Mouse (Mus musculus) cerebellum, adult 2 months (tissue): Measurements from ENCODE around the gene Mogat1. TPM values are rescaled to one million over a fixed set of nuclear protein-coding genes. Genes with fewer than 3 reads are reported as not detected.
"Not testable (repeated sequence)": the region's sequence is repeated elsewhere in the genome, so short reads cannot be mapped to it uniquely, and the experiment has no call there.

Source experiments
- DNase-seq, 2 experiments: peaks; one replicate each; pipeline ENCODE4 v3.0.0; 2021
- H3K27ac ChIP-seq: fragments of 200-500 bp; 2 replicates; pipeline ENCODE4 v1.5.1; 2012; ENCODE audit warnings: low read length, control low read depth, inconsistent platforms; ENCODE audit not compliant: insufficient read depth
- H3K27me3 ChIP-seq: fragments of 200-500 bp; 2 replicates; pipeline ENCODE4 v1.6.1; 2012; ENCODE audit warnings: inconsistent platforms, mild to moderate bottlenecking, low read length, moderate library complexity; ENCODE audit not compliant: control insufficient read depth, insufficient read depth
- H3K4me1 ChIP-seq: fragments of 200-500 bp; 2 replicates; pipeline ENCODE4 v1.6.1; 2011; ENCODE audit warnings: low read length; ENCODE audit not compliant: control insufficient read depth, insufficient read depth
- H3K4me3 ChIP-seq: fragments of 200-500 bp; replicated peaks from 2 replicates; pipeline ENCODE3; 2011; ENCODE audit warnings: mild to moderate bottlenecking, low read depth, low read length, control low read depth; ENCODE audit not compliant: insufficient read depth
- CTCF ChIP-seq: fragments of 200-500 bp; IDR thresholded peaks from 2 replicates; pipeline ENCODE4 v1.5.1; 2011; ENCODE audit warnings: low read depth, mild to moderate bottlenecking, control low read depth, low read length, moderate library complexity, borderline replicate concordance; ENCODE audit not compliant: insufficient read depth
- POLR2A ChIP-seq: fragments of 200-500 bp; IDR thresholded peaks from 2 replicates; pipeline ENCODE4 v1.6.1; 2011; ENCODE audit warnings: low read length, control low read depth, borderline replicate concordance; ENCODE audit not compliant: insufficient read depth
- WGBS: fragments of 180-500 bp; shearing (Covaris S2); methylation state at CpG from one replicate; pipeline ENCODE4 v1.1.7; 2018; 5-methylcytosine and 5-hydroxymethylcytosine counted together
- polyA plus RNA-seq: library from polyadenylated mRNA; depleted of rRNA; stranded (reverse); fragments of >200 nt; gene quantifications from 2 replicates; pipeline ENCODE4 v1.2.3, GENCODE M21; 2012; rRNA removed

Gene Mogat1
- polyA plus RNA-seq, result 0.97 and 1.5 TPM in 2 replicates

GRCm38 (mm10) chr1:78510862-78511261 is at the start of gene Mogat1:
Gene Mogat1 (plus strand): TSS chr1:78510991.
- H3K4me3 ChIP-seq, result no peak within 1 kb of the TSS

GRCm38 (mm10) chr1:78472441-78472840 is 38.4 kb upstream of the Mogat1 start:
- TF ChIP-seq CTCF (no peak), POLR2A (no peak)
- H3K4me1 ChIP-seq, result no peaks in the 10 kb centered on the region
- 88% methylated on average over 5 of the region's 5 CpGs for WGBS
- DNase-seq, result no peak
- H3K27ac ChIP-seq, result no peak overlapping the region
- H3K4me3 ChIP-seq, result no peak overlapping the region
- no peaks in the 10 kb centered on the region for H3K27me3 ChIP-seq

More at GRCm38 (mm10) chr1:78510862-78511261, at the start of gene Mogat1:
- no peak for DNase-seq
- TF ChIP-seq CTCF, result no peak
- TF ChIP-seq POLR2A, result no peak
- H3K4me1 ChIP-seq, result no peaks in the 10 kb centered on the region
- no peaks in the 10 kb centered on the region; the same call in 1 of the 2 replicates for H3K27me3 ChIP-seq
- WGBS, result 71% methylated on average over 5 of the region's 5 CpGs
- no peak within 1 kb of the TSS for H3K27ac ChIP-seq

- Histone ChIP-seq H3K4me1 (peaks cover 3% of the 10 kb centered on the region; the same call in 1 of the 2 replicates), H3K27me3 (no peaks in the 10 kb centered on the region), H3K4me3 (no peak overlapping the region), H3K27ac (no peak overlapping the region)
- DNase-seq, result no peak
- TF ChIP-seq POLR2A, result no peak
- no peak for TF ChIP-seq CTCF
- 93% methylated on average over 3 of the region's 3 CpGs for WGBS
Measured at GRCm38 (mm10) chr1:78483430-78483829, 27.4 kb upstream of the Mogat1 start.

DNA sequence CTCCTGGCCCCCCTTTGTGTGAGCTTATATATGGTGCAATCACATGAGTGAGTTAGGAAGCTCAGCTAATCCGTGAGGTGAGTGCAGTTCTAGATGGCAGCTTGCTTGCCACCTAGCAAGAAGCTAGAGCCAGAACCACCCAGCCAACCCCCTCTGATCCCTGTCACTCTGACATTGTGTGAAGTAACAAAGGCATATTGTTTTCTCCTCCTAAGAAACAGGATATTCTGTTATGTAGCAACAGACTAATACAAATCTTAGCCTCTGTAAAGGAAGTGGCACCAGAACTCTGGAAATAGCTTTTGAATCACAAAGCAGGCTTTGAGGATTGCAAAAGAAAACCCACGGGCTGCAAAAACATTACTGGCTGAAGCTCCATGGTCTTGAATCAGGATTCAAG is 26.4 kb upstream of the Mogat1 start:
- Histone ChIP-seq H3K4me1 (peaks cover 3% of the 10 kb centered on the region; the same call in 1 of the 2 replicates), H3K27ac (no peak overlapping the region), H3K4me3 (no peak overlapping the region), H3K27me3 (no peaks in the 10 kb centered on the region)
- TF ChIP-seq CTCF (no peak), POLR2A (no peak)
- no peak for DNase-seq
- WGBS, result 34% methylated on average over 2 of the region's 2 CpGs

DNA sequence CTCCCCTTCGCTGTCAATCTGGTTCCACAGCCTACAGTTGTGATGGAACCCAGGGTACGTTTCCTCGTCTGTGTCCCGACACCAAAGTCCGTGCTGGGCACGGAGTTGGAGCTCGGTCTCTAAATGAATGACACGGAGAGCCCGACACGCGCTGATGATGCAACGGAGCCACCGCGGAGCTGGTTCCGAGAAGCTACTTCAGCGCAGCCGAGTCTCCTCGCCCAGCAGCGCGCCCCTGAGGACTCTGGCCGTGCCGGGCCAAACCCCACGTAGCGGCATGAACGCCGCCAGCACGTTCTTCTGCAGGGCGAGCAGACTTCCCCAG is 22.4 kb upstream of the Mogat1 start:
- H3K4me3 ChIP-seq, result peak overlapping the region; percentile 82
- H3K27ac ChIP-seq, result peak overlapping the region; percentile 88; the same call in 1 of the 2 replicates
- H3K4me1 ChIP-seq, result peaks cover 3% of the 10 kb centered on the region; the same call in 1 of the 2 replicates
- no peaks in the 10 kb centered on the region for H3K27me3 ChIP-seq
- under 1% methylated on average over 28 of the region's 28 CpGs for WGBS
- DNase-seq, result no peak
- TF ChIP-seq CTCF (no peak), POLR2A (no peak)

GRCm38 (mm10) chr1:78488752-78489492 is 21.9 kb upstream of the Mogat1 start, which contains the start of gene Farsb:
Gene Farsb (minus strand): TSS chr1:78488897.
- Histone ChIP-seq H3K27me3 (no peaks in the 10 kb centered on the region), H3K4me3 (peak within 1 kb of the TSS; percentile 82), H3K27ac (peak within 1 kb of the TSS; percentile 88), H3K4me1 (peaks cover 3% of the 10 kb centered on the region; the same call in 1 of the 2 replicates)
- under 1% methylated on average over 31 of the region's 31 CpGs for whole genome bisulfite sequencing
- TF ChIP-seq CTCF (no peak), POLR2A (peak; percentile 78)
- peak; percentile 90 to 91 for DNase-seq

DNA sequence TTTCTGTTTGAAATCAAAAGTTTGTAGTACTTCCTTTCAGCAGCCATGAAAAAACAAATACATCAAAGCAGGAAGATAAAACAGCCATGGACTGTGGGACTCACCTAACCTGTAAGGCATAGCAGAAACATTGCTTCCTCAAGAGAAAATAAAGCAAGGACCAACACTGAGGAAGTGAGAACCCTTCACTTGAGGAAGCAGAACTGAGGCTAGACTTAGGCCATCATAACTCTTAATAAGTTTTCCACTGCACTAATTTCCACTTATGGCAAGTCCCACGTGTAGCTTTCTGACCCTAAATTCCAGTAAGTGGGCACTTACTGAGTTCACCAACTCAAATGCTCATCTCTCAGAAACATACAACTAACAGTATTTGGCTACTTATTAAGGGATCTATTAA is 20.6 kb upstream of the Mogat1 start:
- 89% methylated on average over 1 of the region's 1 CpGs for WGBS
- TF ChIP-seq POLR2A, result no peak
- TF ChIP-seq CTCF, result no peak
- DNase-seq, result no peak
- H3K27me3 ChIP-seq, result no peaks in the 10 kb centered on the region
- no peak overlapping the region for H3K4me3 ChIP-seq
- peaks cover 3% of the 10 kb centered on the region; the same call in 1 of the 2 replicates for H3K4me1 ChIP-seq
- H3K27ac ChIP-seq, result no peak overlapping the region

DNA sequence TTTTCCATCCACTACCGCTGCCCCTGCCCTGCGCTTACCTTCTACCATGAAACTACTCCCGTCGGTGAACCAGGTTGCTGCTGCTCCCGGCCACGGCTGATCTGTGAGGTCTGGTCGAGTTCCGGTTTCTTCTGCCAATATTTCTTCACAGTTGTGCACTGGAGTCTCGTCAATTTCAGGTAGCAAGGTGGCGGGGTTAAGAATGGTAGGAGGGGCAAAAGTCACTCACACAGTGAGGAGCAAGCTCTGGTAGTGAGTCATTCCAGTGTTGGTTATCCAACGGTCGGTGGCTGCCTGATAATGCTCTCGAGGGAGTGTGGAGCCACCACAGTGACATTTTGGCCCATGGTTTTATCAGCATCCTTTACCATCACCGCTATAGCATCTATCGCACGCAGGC is 9.8 kb upstream of the Mogat1 start:
- WGBS, result 90% methylated on average over 16 of the region's 16 CpGs
- TF ChIP-seq CTCF (no peak), POLR2A (no peak)
- Histone ChIP-seq H3K27me3 (no peaks in the 10 kb centered on the region), H3K4me1 (no peaks in the 10 kb centered on the region), H3K27ac (no peak overlapping the region), H3K4me3 (no peak overlapping the region)
- DNase-seq, result no peak

GRCm38 (mm10) chr1:78501856-78502255 is 8.9 kb upstream of the Mogat1 start:
- not testable (repeated sequence) for H3K27ac ChIP-seq, H3K27me3 ChIP-seq, H3K4me3 ChIP-seq, H3K4me1 ChIP-seq, DNase-seq
- 90% methylated on average over 12 of the region's 12 CpGs for WGBS
